8 mouse cellular contexts compared by ENCODE assay signal in the genomic region with DNA sequence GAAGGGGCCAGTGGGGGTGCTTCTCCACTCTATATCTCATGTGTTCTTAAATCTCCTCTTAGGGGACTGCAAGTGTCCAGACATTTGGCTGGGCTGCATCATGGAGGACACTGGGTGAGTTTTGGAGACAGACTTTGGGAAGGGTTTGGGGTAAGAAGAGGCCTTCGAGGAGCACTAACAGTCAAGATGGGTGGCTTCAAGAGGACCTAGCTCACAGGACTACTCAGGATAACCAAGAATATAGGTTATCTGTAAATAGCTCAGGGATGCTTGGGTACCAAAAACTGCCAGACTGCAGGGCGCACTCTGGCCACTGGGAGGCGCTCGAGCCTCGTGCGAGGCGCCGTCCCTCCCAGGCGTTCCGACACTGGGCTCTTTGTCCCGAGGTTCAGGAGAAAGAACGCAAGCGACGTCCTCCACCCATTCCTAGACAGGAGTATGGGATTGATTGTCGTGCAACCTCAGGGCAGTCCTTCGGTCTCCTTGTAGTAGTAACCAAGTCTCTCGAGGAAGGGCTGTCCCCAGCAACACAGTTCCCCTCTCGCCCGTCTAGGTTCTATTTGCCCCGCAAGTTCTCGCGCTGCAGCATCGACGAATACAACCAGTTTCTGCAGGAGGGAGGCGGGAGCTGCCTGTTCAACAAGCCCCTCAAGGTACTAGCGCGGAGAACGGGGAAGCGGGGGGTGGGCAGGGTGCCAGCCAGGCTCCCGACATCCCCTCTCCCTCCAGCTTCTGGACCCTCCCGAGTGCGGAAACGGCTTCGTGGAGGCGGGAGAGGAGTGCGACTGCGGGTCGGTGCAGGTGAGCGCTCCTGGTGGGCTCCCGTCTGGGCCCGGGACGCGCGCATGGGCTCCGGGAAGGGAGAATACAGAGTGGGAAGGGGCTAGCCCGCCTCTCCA. TPM values are rescaled to one million over a fixed set of nuclear protein-coding genes. Genes with fewer than 3 reads are reported as not detected.
DNase-seq lines count a peak whose midpoint lies in the region; ATAC-seq and TF ChIP-seq lines count a peak whose summit lies in the region.

No protein-coding gene starts in this region.

- H3K27ac ChIP-seq in heart, embryonic 11.5 days (ENCODE audit: low read depth, low read length), result peak overlapping the region; percentile 77
- peak overlapping the region; percentile 83 for H3K27ac ChIP-seq in kidney, embryonic 16.5 days (ENCODE audit: low read length)
- H3K27ac ChIP-seq in liver, adult 2 months (replicated peaks; ENCODE audit: insufficient read depth, low read depth, low read length), result no peak overlapping the region
- H3K27ac ChIP-seq in stomach, embryonic 15.5 days, result peak overlapping the region; percentile 87

- H3K27me3 ChIP-seq in heart, embryonic 11.5 days (ENCODE audit: control insufficient read depth, insufficient read depth, low read length), result peaks cover 16% of the 10 kb centered on the region
- H3K27me3 ChIP-seq in kidney, embryonic 16.5 days (ENCODE audit: insufficient read depth, low read length), result no peaks in the 10 kb centered on the region
- no peaks in the 10 kb centered on the region for H3K27me3 ChIP-seq in liver, adult 2 months (ENCODE audit: control insufficient read depth, insufficient read depth, low read length)
- H3K27me3 ChIP-seq in stomach, embryonic 15.5 days (replicated peaks), result peaks cover 4% of the 10 kb centered on the region; the same call in 1 of the 2 replicates

- 0 out of 2 replicates have a peak, but pooled peaks cover 3% of the 10 kb centered on the region for H3K36me3 ChIP-seq in heart, embryonic 11.5 days (ENCODE audit: control insufficient read depth, insufficient read depth, low read length)
- no peaks in the 10 kb centered on the region for H3K36me3 ChIP-seq in kidney, embryonic 16.5 days (ENCODE audit: insufficient read depth, low read length)
- H3K36me3 ChIP-seq in liver, adult 2 months (ENCODE audit: control insufficient read depth, insufficient read depth, low read length), result no peaks in the 10 kb centered on the region
- H3K36me3 ChIP-seq in stomach, embryonic 15.5 days, result no peaks in the 10 kb centered on the region

- TF ChIP-seq CTCF in brain, embryonic 14.5 days (IDR thresholded peaks at IDR 0.05; ENCODE audit: borderline replicate concordance, extremely low read depth, insufficient read depth, insufficient read length), result peak; percentile 99
- TF ChIP-seq CTCF in liver, adult 2 months (IDR thresholded peaks at IDR 0.05; ENCODE audit: low read depth, low read length), result peak; percentile 98

- H3K79me2 ChIP-seq in liver, adult 2 months (ENCODE audit: control insufficient read depth, insufficient read depth, low read length), result no peaks in the 10 kb centered on the region

- H3K4me2 ChIP-seq in heart, embryonic 11.5 days, result peak overlapping the region; percentile 85
- peak overlapping the region; percentile 94 for H3K4me2 ChIP-seq in kidney, embryonic 16.5 days (replicated peaks; ENCODE audit: low read depth, low read length)
- peak overlapping the region; percentile 100 for H3K4me2 ChIP-seq in stomach, embryonic 15.5 days

- peak overlapping the region; percentile 45 for H3K4me3 ChIP-seq in heart, embryonic 11.5 days (ENCODE audit: low read depth, low read length)
- peak overlapping the region; percentile 60 for H3K4me3 ChIP-seq in kidney, embryonic 16.5 days (ENCODE audit: low read length)
- H3K4me3 ChIP-seq in liver, adult 2 months (ENCODE audit: insufficient read depth, low read depth, low read length), result peak overlapping the region; percentile 48
- peak overlapping the region; percentile 69 for H3K4me3 ChIP-seq in stomach, embryonic 15.5 days (replicated peaks)

- H3K9me3 ChIP-seq in heart, embryonic 11.5 days (replicated peaks; ENCODE audit: control insufficient read depth, low read length), result no peaks in the 10 kb centered on the region
- no peaks in the 10 kb centered on the region for H3K9me3 ChIP-seq in kidney, embryonic 16.5 days (ENCODE audit: low read length)
- H3K9me3 ChIP-seq in stomach, embryonic 15.5 days, result no peaks in the 10 kb centered on the region

- TF ChIP-seq POLR2A in brain, embryonic 14.5 days (IDR thresholded peaks at IDR 0.05; ENCODE audit: borderline replicate concordance, extremely low read depth, insufficient read depth, insufficient read length, poor library complexity, severe bottlenecking), result no peak
- TF ChIP-seq POLR2A in liver, adult 2 months (IDR thresholded peaks at IDR 0.05; ENCODE audit: extremely low read depth, insufficient read depth, low read length), result no peak

- WGBS in heart, embryonic 11.5 days (ENCODE audit: insufficient replicate concordance), result under 1% methylated on average over 46 of the region's 46 CpGs
- 0% methylated on average over 44 of the region's 46 CpGs for WGBS in kidney, embryonic 16.5 days
- under 1% methylated on average over 46 of the region's 46 CpGs for WGBS in liver, adult 2 months
- WGBS in stomach, embryonic 15.5 days, result under 1% methylated on average over 42 of the region's 46 CpGs

- peak overlapping the region; percentile 74 for H3K9ac ChIP-seq in heart, embryonic 11.5 days (ENCODE audit: low read depth, low read length)
- peak overlapping the region; percentile 78 for H3K9ac ChIP-seq in kidney, embryonic 16.5 days (replicated peaks; ENCODE audit: low read length)
- peak overlapping the region; percentile 33; the same call in 1 of the 2 replicates for H3K9ac ChIP-seq in liver, adult 2 months (ENCODE audit: low read depth, low read length)
- peak overlapping the region; percentile 58 for H3K9ac ChIP-seq in stomach, embryonic 15.5 days

- peak; percentile 66 for ATAC-seq in erythroblast, adult 5-6 weeks (replicated peaks; ENCODE audit: low FRiP score, poor library complexity, severe bottlenecking)
- ATAC-seq in heart, embryonic 11.5 days (replicated peaks; ENCODE audit: insufficient number of reproducible peaks, low FRiP score, low TSS enrichment), result no peak
- ATAC-seq in kidney, embryonic 16.5 days (ENCODE audit: low FRiP score, low TSS enrichment), result peak; percentile 25
- ATAC-seq in stomach, embryonic 15.5 days (ENCODE audit: insufficient read depth, low FRiP score, low read depth), result peak; percentile 1; the same call in 1 of the 2 replicates

- peaks cover 29% of the 10 kb centered on the region for H3K4me1 ChIP-seq in heart, embryonic 11.5 days (ENCODE audit: control insufficient read depth, insufficient read depth, low read length)
- peaks cover 36% of the 10 kb centered on the region for H3K4me1 ChIP-seq in kidney, embryonic 16.5 days (ENCODE audit: insufficient read depth, low read length)
- H3K4me1 ChIP-seq in liver, adult 2 months (ENCODE audit: control insufficient read depth, insufficient read depth, low read length), result peaks cover 4% of the 10 kb centered on the region; the same call in 1 of the 2 replicates
- H3K4me1 ChIP-seq in stomach, embryonic 15.5 days, result peaks cover 31% of the 10 kb centered on the region

- peak; percentile 78 for DNase-seq in CD4-positive helper T cell, adult 2 months (ENCODE audit: low read depth, low spot score)
- DNase-seq in brain, embryonic 14.5 days (ENCODE audit: low read depth), result peak; percentile 95
- peak; percentile 50 for DNase-seq in liver, adult 2 months (ENCODE audit: extremely low read depth, low read depth, low spot score)
- peak; percentile 81 for DNase-seq in naive thymus-derived CD4-positive, alpha-beta T cell, adult 2 months (ENCODE audit: low read depth)

RNA-seq across cellular contexts. Expression of gene Adam11, which starts 12.7 kb away (rescaled TPM):
- polyA plus RNA-seq in brain, embryonic 14.5 days (2012; rRNA removed), result 48.4 and 64.1 TPM in 2 replicates
- not detected in 2 replicates for total RNA-seq in erythroblast, adult 5-6 weeks (2015; ENCODE audit: low replicate concordance)
- total RNA-seq in erythroblast, adult 5-6 weeks (2017; ENCODE audit: low replicate concordance), result not detected in 2 replicates
- polyA plus RNA-seq in heart, embryonic 11.5 days (2014; fragmentation: Nextera tagmentation; extraction: Ambion mirVana), result 5.4 and 6.7 TPM in 2 replicates
- polyA plus RNA-seq in kidney, embryonic 16.5 days (2015; fragmentation: Nextera tagmentation; extraction: Ambion mirVana), result 8.7 and 8.8 TPM in 2 replicates
- total RNA-seq in liver, adult 2 months (2014; rRNA removed), result 2.1 and 3.4 TPM in 2 replicates
- polyA plus RNA-seq in liver, adult 2 months (2012; rRNA removed), result 4.3 and 8.7 TPM in 2 replicates
- 4.7 and 7.7 TPM in 2 replicates for polyA plus RNA-seq in stomach, embryonic 15.5 days (2015; fragmentation: Nextera tagmentation; extraction: Ambion mirVana)

RNA-seq across cellular contexts. Expression of gene Gjc1, which starts 45.5 kb away (rescaled TPM):
- 52.2 and 61.0 TPM in 2 replicates for polyA plus RNA-seq in brain, embryonic 14.5 days (2012; rRNA removed)
- not detected in 2 replicates for total RNA-seq in erythroblast, adult 5-6 weeks (2015; ENCODE audit: low replicate concordance)
- total RNA-seq in erythroblast, adult 5-6 weeks (2017; ENCODE audit: low replicate concordance), result 0.09 TPM in 1 of 2 replicates, not detected in the other
- 56.6 and 59.7 TPM in 2 replicates for polyA plus RNA-seq in heart, embryonic 11.5 days (2014; fragmentation: Nextera tagmentation; extraction: Ambion mirVana)
- 54.5 and 55.4 TPM in 2 replicates for polyA plus RNA-seq in kidney, embryonic 16.5 days (2015; fragmentation: Nextera tagmentation; extraction: Ambion mirVana)
- 0.46 and 0.47 TPM in 2 replicates for total RNA-seq in liver, adult 2 months (2014; rRNA removed)
- polyA plus RNA-seq in liver, adult 2 months (2012; rRNA removed), result 0.11 and 0.26 TPM in 2 replicates
- 39.0 and 43.7 TPM in 2 replicates for polyA plus RNA-seq in stomach, embryonic 15.5 days (2015; fragmentation: Nextera tagmentation; extraction: Ambion mirVana)

Comparison
In these comparisons a context has a peak if more than half of its experiments do, and no peak if none do; other contexts are left out.
1. RNA of gene Gjc1, which starts 45.5 kb away (polyA plus RNA-seq): 56.6 to 59.7 TPM in heart, embryonic 11.5 days, 54.5 to 55.4 TPM in kidney, embryonic 16.5 days, 52.2 to 61.0 TPM in brain, embryonic 14.5 days and 39.0 to 43.7 TPM in stomach, embryonic 15.5 days; 0.11 to 0.26 TPM in liver, adult 2 months; every median in the first group is over 10 times any median in the second.
2. Peak in every context shown above with its lines, with median percentiles within 50 percentile points of each other: DNase-seq, H3K4me2 ChIP-seq, H3K4me3 ChIP-seq and H3K9ac ChIP-seq.